Mouse (Mus musculus) liver, embryonic 14.5 days (tissue): ENCODE data around the gene Cyp3a57. TPM values are rescaled to one million over a fixed set of nuclear protein-coding genes. Genes with fewer than 3 reads are reported as not detected.

Source experiments
- ATAC-seq: fragments of 200-750 bp; cut with Nextera tagmentation; 2 replicates; pipeline ENCODE4 v1.8.0; 2017; ENCODE audit warnings: moderate number of reproducible peaks, mild to moderate bottlenecking, moderate library complexity; ENCODE audit not compliant: insufficient read depth
- DNase-seq, 3 experiments: peaks; one replicate each; pipeline ENCODE4 v3.0.0-alpha.2; 2012 to 2013; ENCODE audit warnings: low read depth in 3 of 3, low spot score in 3 of 3
- H3K27ac ChIP-seq: fragments of 300-500 bp; sonication (generic); 2 replicates; pipeline ENCODE4 v1.5.1; 2014; ENCODE audit warnings: moderate library complexity, mild to moderate bottlenecking, control low read depth, inconsistent platforms
- H3K27me3 ChIP-seq: fragments of 300-500 bp; sonication (generic); 2 replicates; pipeline ENCODE4 v1.6.1; 2014; ENCODE audit warnings: mild to moderate bottlenecking, low read length, moderate library complexity; ENCODE audit not compliant: control insufficient read depth, insufficient read depth
- H3K36me3 ChIP-seq: fragments of 300-500 bp; sonication (generic); replicated peaks from 2 replicates; pipeline ENCODE4 v1.6.1; 2014; ENCODE audit warnings: low read depth; ENCODE audit not compliant: control insufficient read depth, insufficient read depth
- H3K4me1 ChIP-seq, 2 experiments: fragments of 200-500 bp in 1 of 2; fragments of 300-500 bp in 1 of 2; sonication (generic) in 1 of 2; replicated peaks; 2 replicates each; pipeline ENCODE4 v1.6.1; 2012 to 2014; ENCODE audit warnings: antibody characterized with exemption in 1 of 2, inconsistent platforms in 1 of 2, low read length in 1 of 2; ENCODE audit not compliant: control insufficient read depth in 2 of 2, insufficient read depth in 2 of 2
- H3K4me2 ChIP-seq: fragments of 300-500 bp; sonication (generic); 2 replicates; pipeline ENCODE4 v1.6.1; 2014; ENCODE audit warnings: low read depth, mild to moderate bottlenecking, control low read depth, moderate library complexity
- H3K4me3 ChIP-seq, 2 experiments: fragments of 200-500 bp in 1 of 2; fragments of 300-500 bp in 1 of 2; sonication (generic) in 1 of 2; 2 replicates each; pipeline ENCODE4 v1.5.1; 2012 to 2014; ENCODE audit warnings: low read depth in 2 of 2, low read length in 2 of 2, mild to moderate bottlenecking in 2 of 2, control low read depth in 1 of 2, inconsistent platforms in 1 of 2, moderate library complexity in 1 of 2; ENCODE audit not compliant: insufficient read depth in 1 of 2
- H3K9ac ChIP-seq: fragments of 300-500 bp; sonication (generic); replicated peaks from 2 replicates; pipeline ENCODE4 v1.6.1; 2014; ENCODE audit warnings: mild to moderate bottlenecking, control low read depth, moderate library complexity
- H3K9me3 ChIP-seq: fragments of 300-500 bp; sonication (generic); 2 replicates; pipeline ENCODE4 v1.6.1; 2016; ENCODE audit warnings: low read length, mixed read lengths; ENCODE audit not compliant: control insufficient read depth
- CTCF ChIP-seq: IDR thresholded peaks from 2 replicates; pipeline ENCODE4 v1.5.1; 2016; ENCODE audit warnings: antibody characterized with exemption, low read depth, control low read depth
- EP300 ChIP-seq: IDR thresholded peaks from 2 replicates; pipeline ENCODE4 v1.6.1; 2016; ENCODE audit warnings: antibody characterized with exemption, low read depth
- WGBS: fragments of 180-500 bp; shearing (Covaris S2); extraction: QIAGEN DNeasy Blood & Tissue Kit; methylation state at CpG from one replicate; pipeline ENCODE4 v1.1.7; 2014; ENCODE audit not compliant: insufficient replicate concordance; 5-methylcytosine and 5-hydroxymethylcytosine counted together
- polyA plus RNA-seq, 2 experiments: library from polyadenylated mRNA; depleted of rRNA in 1 of 2; stranded (reverse) in 1 of 2; unstranded in 1 of 2; fragments of >200 nt; fragmentation: Nextera tagmentation in 1 of 2; extraction: Ambion mirVana in 1 of 2; gene quantifications; 2 replicates each; pipeline versions ENCODE4 v1.2.1 to v1.2.3; 2012 to 2014

Gene Cyp3a57
- polyA plus RNA-seq, 2 experiments: 0.05 TPM; not detected in 1

GRCm38 (mm10) chr5:145422287-145422686 is 77.2 kb downstream of the Cyp3a57 start:
- ATAC-seq (no peak), DNase-seq (no peak)
- Histone ChIP-seq H3K9me3 (no peaks in the 10 kb centered on the region), H3K4me3 (no peak overlapping the region), H3K4me1 (no peaks in the 10 kb centered on the region), H3K4me2 (no peak overlapping the region), H3K9ac (no peak overlapping the region), H3K27ac (no peak overlapping the region), H3K36me3 (no peaks in the 10 kb centered on the region), H3K27me3 (no peaks in the 10 kb centered on the region)
- WGBS: 60% methylated on average over 1 of the region's 1 CpGs
- no peak for TF ChIP-seq EP300
- no peak for TF ChIP-seq CTCF

GRCm38 (mm10) chr5:145431004-145431403 is 85.9 kb downstream of the Cyp3a57 start:
- DNase-seq: no peak
- Histone ChIP-seq H3K27me3 (no peaks in the 10 kb centered on the region), H3K36me3 (no peaks in the 10 kb centered on the region), H3K9ac (no peak overlapping the region), H3K27ac (no peak overlapping the region), H3K4me3 (no peak overlapping the region), H3K4me1 (no peaks in the 10 kb centered on the region), H3K9me3 (no peaks in the 10 kb centered on the region), H3K4me2 (no peak overlapping the region)
- no peak for TF ChIP-seq CTCF
- no peak for TF ChIP-seq EP300
- ATAC-seq: no peak

- ATAC-seq: no peak
- H3K36me3 ChIP-seq: no peaks in the 10 kb centered on the region
- 45% methylated on average over 1 of the region's 1 CpGs for WGBS
- no peak overlapping the region for H3K4me2 ChIP-seq
- TF ChIP-seq EP300 (no peak), CTCF (no peak)
- H3K4me1 ChIP-seq: no peaks in the 10 kb centered on the region
- H3K9ac ChIP-seq: no peak overlapping the region
- H3K9me3 ChIP-seq: no peaks in the 10 kb centered on the region
- no peak overlapping the region for H3K4me3 ChIP-seq
- H3K27ac ChIP-seq: no peak overlapping the region
- no peak for DNase-seq
- no peaks in the 10 kb centered on the region for H3K27me3 ChIP-seq
Observed at GRCm38 (mm10) chr5:145433688-145434087, 88.6 kb downstream of the Cyp3a57 start.

Other genes with a start within 250 kb of the Cyp3a57 start
- 54.4 and 74.7 TPM in 2 replicates for gene Arpc1b, start 231.1 kb upstream of the Cyp3a57 start, polyA plus RNA-seq (2012; rRNA removed)
- gene Arpc1b, start 231.1 kb upstream of the Cyp3a57 start, polyA plus RNA-seq (2014; fragmentation: Nextera tagmentation; extraction: Ambion mirVana): 74.9 and 80.1 TPM in 2 replicates
- 13.6 and 44.0 TPM in 2 replicates for gene Pdap1, start 205.0 kb upstream of the Cyp3a57 start, polyA plus RNA-seq (2012; rRNA removed)
- gene Pdap1, start 205.0 kb upstream of the Cyp3a57 start, polyA plus RNA-seq (2014; fragmentation: Nextera tagmentation; extraction: Ambion mirVana): 44.4 and 50.1 TPM in 2 replicates
- gene Bud31, start 204.9 kb upstream of the Cyp3a57 start, polyA plus RNA-seq (2012; rRNA removed): 49.1 and 79.2 TPM in 2 replicates
- 154 and 155 TPM in 2 replicates for gene Bud31, start 204.9 kb upstream of the Cyp3a57 start, polyA plus RNA-seq (2014; fragmentation: Nextera tagmentation; extraction: Ambion mirVana)
- 4.9 and 5.5 TPM in 2 replicates for gene Ptcd1, start 178.2 kb upstream of the Cyp3a57 start, polyA plus RNA-seq (2012; rRNA removed)
- gene Ptcd1, start 178.2 kb upstream of the Cyp3a57 start, polyA plus RNA-seq (2014; fragmentation: Nextera tagmentation; extraction: Ambion mirVana): 5.4 and 6.2 TPM in 2 replicates
- 25.6 and 29.8 TPM in 2 replicates for gene Cpsf4, start 178.1 kb upstream of the Cyp3a57 start, polyA plus RNA-seq (2012; rRNA removed)
- gene Cpsf4, start 178.1 kb upstream of the Cyp3a57 start, polyA plus RNA-seq (2014; fragmentation: Nextera tagmentation; extraction: Ambion mirVana): 14.2 TPM in 2 replicates
- gene Atp5j2, start 153.2 kb upstream of the Cyp3a57 start, polyA plus RNA-seq (2012; rRNA removed): 111 and 190 TPM in 2 replicates
- 454 and 472 TPM in 2 replicates for gene Atp5j2, start 153.2 kb upstream of the Cyp3a57 start, polyA plus RNA-seq (2014; fragmentation: Nextera tagmentation; extraction: Ambion mirVana)
- gene Zkscan14, start 143.4 kb upstream of the Cyp3a57 start, polyA plus RNA-seq (2012; rRNA removed): 1.7 and 2.2 TPM in 2 replicates
- gene Zkscan14, start 143.4 kb upstream of the Cyp3a57 start, polyA plus RNA-seq (2014; fragmentation: Nextera tagmentation; extraction: Ambion mirVana): 4.3 and 5.4 TPM in 2 replicates
- gene Zkscan5, start 140.7 kb upstream of the Cyp3a57 start, polyA plus RNA-seq (2012; rRNA removed): 1.8 and 2.1 TPM in 2 replicates
- gene Zkscan5, start 140.7 kb upstream of the Cyp3a57 start, polyA plus RNA-seq (2014; fragmentation: Nextera tagmentation; extraction: Ambion mirVana): 2.9 and 3.2 TPM in 2 replicates
- gene Zfp655, start 113.6 kb upstream of the Cyp3a57 start, polyA plus RNA-seq (2012; rRNA removed): 6.6 and 8.3 TPM in 2 replicates
- 18.7 and 21.0 TPM in 2 replicates for gene Zfp655, start 113.6 kb upstream of the Cyp3a57 start, polyA plus RNA-seq (2014; fragmentation: Nextera tagmentation; extraction: Ambion mirVana)
- gene Zscan25, start 64.8 kb upstream of the Cyp3a57 start, polyA plus RNA-seq (2012; rRNA removed): 3.2 and 4.4 TPM in 2 replicates
- 0.21 and 0.39 TPM in 2 replicates for gene Zscan25, start 64.8 kb upstream of the Cyp3a57 start, polyA plus RNA-seq (2014; fragmentation: Nextera tagmentation; extraction: Ambion mirVana)
- gene Cyp3a16, start 124.4 kb downstream of the Cyp3a57 start, polyA plus RNA-seq (2012; rRNA removed): 3.3 and 4.9 TPM in 2 replicates
- 2.2 and 2.6 TPM in 2 replicates for gene Cyp3a16, start 124.4 kb downstream of the Cyp3a57 start, polyA plus RNA-seq (2014; fragmentation: Nextera tagmentation; extraction: Ambion mirVana)
- gene Cyp3a41b, start 239.5 kb downstream of the Cyp3a57 start, polyA plus RNA-seq (2012; rRNA removed): not detected in 2 replicates
- not detected in 2 replicates for gene Cyp3a41b, start 239.5 kb downstream of the Cyp3a57 start, polyA plus RNA-seq (2014; fragmentation: Nextera tagmentation; extraction: Ambion mirVana)